Mouse (Mus musculus) E14TG2a.4 (cell line): ENCODE measurements at regions not wholly inside any gene's neighbourhood (a gene's known extent, or its start where the extent isn't known, plus 50 kb on each side); places are given as distances from the start of the nearest gene placed in this dataset.

Source experiments
- CTCF ChIP-seq: conservative IDR thresholded peaks from 2 replicates; pipeline ENCODE4 v1.5.1; 2014; ENCODE audit warnings: low read length
- NANOG ChIP-seq: IDR thresholded peaks from 2 replicates; pipeline ENCODE4 v1.6.1; 2014; ENCODE audit warnings: borderline replicate concordance, low read length, mixed read lengths
- POU5F1 ChIP-seq: IDR thresholded peaks from 2 replicates; pipeline ENCODE4 v1.6.1; 2014; ENCODE audit warnings: low read length, borderline replicate concordance

DNA sequence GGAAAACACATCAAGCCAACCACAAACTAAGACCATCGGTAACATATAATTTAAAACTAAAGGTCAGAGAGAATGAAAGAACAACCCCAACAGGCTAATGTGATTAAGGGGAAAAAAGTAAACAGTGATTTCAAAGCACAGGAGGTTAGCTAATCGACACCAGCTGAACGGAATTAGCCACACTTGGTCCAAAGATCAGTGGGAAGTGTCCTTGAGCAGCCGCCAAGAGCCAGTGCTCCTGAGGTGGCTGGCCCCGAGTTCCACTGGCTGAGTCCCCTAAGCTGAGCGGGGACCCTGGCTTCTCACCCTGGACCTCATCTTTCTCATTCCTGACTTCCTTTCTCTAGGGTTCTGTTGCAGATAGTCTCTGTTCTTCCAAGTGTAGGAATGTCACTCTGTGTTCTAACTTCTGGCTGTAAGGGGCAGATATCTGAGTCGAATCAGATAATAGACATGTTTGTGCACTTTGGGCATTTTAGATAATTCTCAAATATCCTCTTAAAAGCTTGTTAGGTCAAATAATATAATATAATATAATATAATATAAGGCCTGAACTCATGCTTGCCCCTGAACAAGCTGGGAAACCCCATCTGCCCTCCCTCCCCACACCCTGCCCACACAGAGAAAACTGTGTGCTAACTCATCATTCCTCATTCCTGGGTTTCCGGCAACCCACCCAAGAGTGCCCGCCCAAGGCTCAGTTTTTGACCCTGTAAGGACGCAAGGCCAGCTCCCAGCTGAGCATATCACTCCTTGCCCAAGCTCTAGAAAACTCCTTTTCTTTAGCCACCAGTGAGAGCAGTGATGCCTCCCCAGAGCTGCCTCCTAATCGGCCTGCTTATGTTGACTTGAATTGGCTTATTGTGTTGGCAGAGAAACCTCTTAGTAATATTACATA lies 137.3 kb upstream of the Krr1 start:
- TF ChIP-seq CTCF (no peak), NANOG (no peak), POU5F1 (no peak)
